9 mouse cellular contexts compared by ENCODE assay signal in the genomic region with DNA sequence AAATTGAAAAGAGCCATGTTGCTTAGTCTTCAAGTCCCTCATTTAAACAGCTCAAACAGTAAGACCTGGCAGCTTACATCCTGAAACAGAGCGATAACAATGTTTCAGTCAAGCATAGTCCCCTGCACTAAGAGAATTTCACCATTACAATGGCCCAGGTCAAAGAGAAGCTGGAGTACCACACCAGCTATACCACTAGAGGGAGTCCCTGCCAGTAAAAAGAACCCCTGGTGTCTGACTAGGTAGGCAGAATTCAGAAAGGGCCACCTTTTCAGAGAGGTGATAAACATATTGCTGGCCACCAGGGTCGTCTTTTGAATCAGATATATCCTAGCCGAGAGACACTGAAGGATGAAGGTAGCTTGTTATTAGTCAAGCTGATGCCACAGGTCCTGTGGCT. TPM values are rescaled to one million over a fixed set of nuclear protein-coding genes. Genes with fewer than 3 reads are reported as not detected.
A peak's percentile ranks its signal among the peaks of the same experiment; 100 is the strongest.
DNase-seq lines count a peak whose midpoint lies in the region; ATAC-seq and TF ChIP-seq lines count a peak whose summit lies in the region.
"Had no signal": no experiment of that assay in that cellular context is flagged by ENCODE, and none has a peak within 500 bp of the region (broad histone marks: within the 10 kb centered on the region; RNA-seq: fewer than 3 reads in every experiment).

No protein-coding gene starts in this region.

- TF ChIP-seq CTCF in layer of hippocampus, adult 2 months (conservative IDR thresholded peaks at IDR 0.05): peak; percentile 85
- peak; percentile 10; the same call in 1 of the 2 replicates for TF ChIP-seq CTCF in lung, adult 2 months (IDR thresholded peaks at IDR 0.05; ENCODE audit: insufficient read depth, low read length)

- peak; percentile 100 for ATAC-seq in common myeloid progenitor, adult 5-6 weeks (replicated peaks; ENCODE audit: low read depth, poor library complexity, severe bottlenecking)

- H3K27ac ChIP-seq in layer of hippocampus, adult 2 months: no peak overlapping the region

- DNase-seq in layer of hippocampus, adult 2 months (ENCODE audit: low spot score in 2 of 2): peak in 1 of 2 experiments; percentile 32
- DNase-seq in layer of hippocampus, adult 9-10 months (ENCODE audit: low spot score): no peak
- DNase-seq in MN1 (ENCODE audit: low spot score): peak; percentile 68
- peak; percentile 83 for DNase-seq in induced T-regulatory cell, adult 2 months (ENCODE audit: low read depth)
- DNase-seq in lung, adult 2 months: no peak
- peak; percentile 41 to 42 for DNase-seq in spleen, postnatal 36 days (ENCODE audit: low spot score in 2 of 2)
- no peak for DNase-seq in left cerebral cortex, postnatal 25 days (ENCODE audit: low spot score in 2 of 2)

- intact Hi-C loops in left cerebral cortex, postnatal 25 days (cut with DNase I): no loop called here

- WGBS in lung, adult 2 months: 48% methylated on average over 3 of the region's 3 CpGs

- H3K4me1 ChIP-seq in lung, adult 2 months (ENCODE audit: control insufficient read depth, insufficient read depth, low read length): no peaks in the 10 kb centered on the region
- H3K4me1 ChIP-seq: megakaryocyte, embryonic 14.5 days had no signal

- TF ChIP-seq POLR2A in lung, adult 2 months (IDR thresholded peaks at IDR 0.05; ENCODE audit: borderline replicate concordance, extremely low read depth, low read depth, low read length): no peak

- H3K4me3 ChIP-seq in layer of hippocampus, adult 2 months: no peak overlapping the region
- no peak overlapping the region for H3K4me3 ChIP-seq in lung, adult 2 months (replicated peaks; ENCODE audit: extremely low read depth, low read depth, low read length)
- H3K4me3 ChIP-seq: megakaryocyte, embryonic 14.5 days had no signal

RNA-seq across cellular contexts. Expression of gene Sdha, which starts 9.0 kb away (rescaled TPM):
- 100 to 1,000 TPM; 306 to 317 TPM for total RNA-seq in layer of hippocampus, adult 2 months (2021)
- total RNA-seq in common myeloid progenitor, adult 5-6 weeks (2017): 257 and 301 TPM in 2 replicates
- polyA plus RNA-seq in lung, adult 2 months (2012; rRNA removed): 65.4 and 101 TPM in 2 replicates
- 100 to 1,000 TPM; 310 to 311 TPM for total RNA-seq in left cerebral cortex, postnatal 25 days (2021)

RNA-seq across cellular contexts. Expression of gene Ccdc127, which starts 9.1 kb away (rescaled TPM):
- 10 to 100 TPM; 87.5 to 90.4 TPM for total RNA-seq in layer of hippocampus, adult 2 months (2021)
- total RNA-seq in common myeloid progenitor, adult 5-6 weeks (2017): 65.0 and 79.4 TPM in 2 replicates
- polyA plus RNA-seq in lung, adult 2 months (2012; rRNA removed): 2.1 and 3.4 TPM in 2 replicates
- total RNA-seq in left cerebral cortex, postnatal 25 days (2021): 10 to 100 TPM; 87.5 to 88.3 TPM

RNA-seq across cellular contexts. Expression of gene Lrrc14b, which starts 22.8 kb away (rescaled TPM):
- total RNA-seq in layer of hippocampus, adult 2 months (2021): not detected
- 0.05 TPM in 1 of 2 replicates, not detected in the other for total RNA-seq in common myeloid progenitor, adult 5-6 weeks (2017)
- 1.2 and 3.7 TPM in 2 replicates for polyA plus RNA-seq in lung, adult 2 months (2012; rRNA removed)
- under 1 TPM in 1 of 2 experiments, not detected in 1; 0.16 TPM for total RNA-seq in left cerebral cortex, postnatal 25 days (2021)

RNA-seq across cellular contexts. Expression of gene Pdcd6, which starts 23.7 kb away (rescaled TPM):
- 10 to 100 TPM; 70.8 to 77.4 TPM for total RNA-seq in layer of hippocampus, adult 2 months (2021)
- 92.3 and 104 TPM in 2 replicates for total RNA-seq in common myeloid progenitor, adult 5-6 weeks (2017)
- polyA plus RNA-seq in lung, adult 2 months (2012; rRNA removed): 66.8 and 78.3 TPM in 2 replicates
- total RNA-seq in left cerebral cortex, postnatal 25 days (2021): 10 to 100 TPM; 82.4 to 83.7 TPM

RNA-seq across cellular contexts. Expression of gene Ahrr, which starts 48.9 kb away (rescaled TPM):
- under 1 TPM; 0.74 to 0.77 TPM for total RNA-seq in layer of hippocampus, adult 2 months (2021)
- total RNA-seq in common myeloid progenitor, adult 5-6 weeks (2017): 0.23 TPM in 1 of 2 replicates, not detected in the other
- 0.34 and 0.40 TPM in 2 replicates for polyA plus RNA-seq in lung, adult 2 months (2012; rRNA removed)
- 1 to 10 TPM in 1 of 2 experiments, under 1 TPM in 1; 0.78 to 1.6 TPM for total RNA-seq in left cerebral cortex, postnatal 25 days (2021)

Comparison
In these comparisons a context has a peak if more than half of its experiments do, and no peak if none do; other contexts are left out.
1. DNase-seq: peak in MN1 (single experiment), induced T-regulatory cell, adult 2 months (single experiment) and spleen, postnatal 36 days (2 of 2); none in layer of hippocampus, adult 9-10 months (single experiment), lung, adult 2 months (single experiment) and left cerebral cortex, postnatal 25 days (0 of 2).